Mouse (Mus musculus): ENCODE results near the gene Hrasls.

Gene Hrasls

DNA sequence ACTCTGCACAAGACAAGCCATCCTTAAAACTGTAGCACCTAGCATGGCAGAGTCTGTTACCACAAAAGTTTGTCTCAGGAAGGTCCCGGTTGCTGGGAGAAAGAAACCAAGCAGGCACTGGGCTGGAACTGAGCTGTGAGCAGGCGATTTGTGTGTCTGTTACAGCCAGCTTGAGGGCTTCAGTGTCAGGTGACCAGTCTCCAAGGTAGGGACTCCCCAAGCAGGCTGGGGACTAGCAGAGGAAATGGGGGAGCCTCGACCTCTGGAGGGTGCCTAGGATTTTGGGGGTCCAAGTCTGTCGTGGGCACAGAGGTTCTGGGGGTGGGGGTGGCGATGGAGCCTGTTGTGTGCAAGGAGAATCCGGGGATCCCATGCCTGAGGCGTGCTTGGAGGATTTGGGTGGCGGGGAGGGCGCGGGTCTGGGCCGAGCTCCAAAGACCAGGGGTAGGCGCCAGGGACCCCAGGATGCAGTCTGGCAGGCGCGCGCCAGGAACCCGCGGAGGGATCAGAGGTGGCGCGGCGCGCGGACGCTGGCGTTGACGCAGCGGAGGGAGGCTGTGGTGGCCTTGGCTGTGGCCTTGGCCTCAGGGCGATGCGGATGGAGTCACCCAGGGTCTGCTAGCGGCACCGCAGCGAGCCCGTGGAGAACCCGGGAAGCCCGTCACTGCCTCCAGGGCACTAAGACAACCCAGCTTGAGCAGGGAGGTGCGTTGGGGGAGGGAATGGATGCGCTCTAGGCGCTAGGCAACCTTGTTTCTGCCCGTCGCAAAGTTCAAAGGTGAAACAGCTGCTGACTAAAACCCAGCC, at the start of gene Hrasls:
Hrasls (plus strand) TSS at position 91 of the 807 bp plus-strand sequence.
- in situ Hi-C loops (cut with MboI, MseI) = loop anchor here in 1 of 2 experiments (10.0 kb wide), 1 partner anchor 1475 kb away; no protein-coding TSS in a partner anchor

DNA sequence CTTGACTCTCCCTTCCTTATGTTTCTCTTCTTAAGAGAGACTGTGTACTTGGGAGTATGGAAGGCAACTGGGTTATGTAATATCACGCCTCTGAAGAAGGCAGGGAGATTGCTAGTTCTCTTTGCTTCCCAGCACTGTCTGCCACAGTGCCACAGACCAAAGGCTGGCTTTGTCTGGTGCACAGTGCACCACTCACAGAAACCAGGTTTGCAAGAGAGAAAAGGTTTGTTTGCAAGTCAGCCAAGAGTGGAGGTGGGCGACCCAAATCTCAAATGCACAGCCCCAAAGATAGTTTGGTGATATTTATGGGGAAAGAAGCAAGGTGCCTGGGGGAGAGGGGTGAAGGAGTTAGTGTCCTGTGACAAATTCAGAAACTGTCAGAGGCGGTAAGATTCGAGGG, 47.2 kb upstream of the Hrasls start:
- in situ Hi-C loops (cut with MboI, MseI) = no loop called here

DNA sequence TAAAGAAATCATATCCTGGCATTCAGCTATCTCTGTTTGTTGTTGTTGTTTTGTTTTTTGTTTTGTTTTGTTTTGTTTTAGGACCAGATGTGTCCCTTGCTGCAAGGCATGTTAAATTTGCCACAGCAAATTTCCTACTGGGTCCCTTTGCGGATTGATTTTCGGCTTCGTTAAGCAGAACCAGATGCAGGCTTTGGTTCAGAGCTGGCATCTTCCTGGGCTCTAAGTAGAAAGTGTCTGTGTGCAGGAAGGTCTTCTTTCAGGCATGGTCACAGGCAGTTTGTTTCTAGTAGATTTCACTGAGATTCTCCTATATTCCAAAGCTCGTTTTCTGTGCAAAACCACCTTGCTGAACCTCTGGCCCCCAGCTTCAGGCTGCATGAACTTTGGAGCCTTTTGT, 42.4 kb upstream of the Hrasls start:
- in situ Hi-C loops (cut with MboI, MseI) = no loop called here

DNA sequence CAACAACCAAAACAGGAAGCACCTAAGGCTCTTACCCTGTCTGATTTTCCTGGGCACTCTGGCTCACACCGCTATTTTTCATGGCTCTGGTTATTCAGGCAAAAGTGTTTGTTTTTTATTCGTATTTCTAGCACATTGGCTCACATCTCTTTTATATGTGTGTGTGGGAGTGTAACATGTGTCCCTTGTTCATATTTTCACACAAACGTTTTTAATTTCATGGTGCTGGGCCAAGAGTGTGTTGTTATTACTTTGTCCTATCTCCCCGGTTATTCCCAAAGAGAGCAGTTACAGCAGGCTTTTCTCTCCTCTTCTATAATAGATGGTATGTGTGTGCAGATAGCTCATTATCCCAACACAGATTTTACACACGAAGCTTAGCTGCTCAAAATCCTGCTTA, 37.8 kb upstream of the Hrasls start:
- in situ Hi-C loops (cut with MboI, MseI) = no loop called here

DNA sequence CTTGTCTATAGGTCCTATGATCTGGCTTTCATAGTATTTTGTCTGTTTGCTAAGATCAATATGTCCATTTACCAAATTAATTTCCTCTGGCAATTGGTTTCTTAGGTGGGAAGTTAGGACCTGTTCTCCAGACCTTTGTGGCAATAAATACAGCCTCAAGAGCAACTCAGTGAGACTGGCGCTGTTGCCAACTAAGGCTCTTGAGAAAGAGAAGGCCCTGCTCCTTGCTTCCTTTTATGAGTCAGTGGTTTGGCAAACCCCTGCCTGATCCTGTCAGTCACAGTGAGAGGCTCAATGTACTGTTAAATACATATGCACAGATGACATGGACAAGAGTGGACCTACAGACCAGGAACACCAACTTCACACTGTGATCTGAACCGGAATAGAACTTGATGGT, 36.3 kb upstream of the Hrasls start:
- in situ Hi-C loops (cut with MboI, MseI) = no loop called here

DNA sequence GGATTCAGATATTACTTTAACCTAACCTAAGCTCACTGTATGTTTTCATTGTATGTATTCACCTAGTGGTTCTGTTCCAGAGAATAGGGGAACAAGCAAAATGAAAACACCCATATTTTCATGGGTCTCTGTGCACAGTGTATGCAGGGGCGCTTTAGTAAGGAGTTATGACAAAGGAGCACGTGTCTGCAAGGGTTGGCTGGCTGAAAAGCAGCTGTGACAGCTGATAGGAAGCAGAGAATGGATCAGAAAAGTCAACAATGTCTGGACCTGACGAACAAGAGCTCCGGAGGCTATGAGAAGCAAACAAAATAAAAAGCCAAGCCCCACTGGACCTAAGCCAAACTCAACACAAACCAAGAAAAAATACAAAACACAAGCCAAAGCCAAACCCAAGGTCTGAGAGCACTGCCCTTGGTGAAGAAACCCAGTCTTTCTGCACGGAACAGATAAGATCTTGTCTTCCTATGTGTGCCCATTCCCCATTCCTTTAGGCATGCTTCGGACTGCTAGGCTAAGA, 34.6 kb upstream of the Hrasls start:
- in situ Hi-C loops (cut with MboI, MseI) = no loop called here

DNA sequence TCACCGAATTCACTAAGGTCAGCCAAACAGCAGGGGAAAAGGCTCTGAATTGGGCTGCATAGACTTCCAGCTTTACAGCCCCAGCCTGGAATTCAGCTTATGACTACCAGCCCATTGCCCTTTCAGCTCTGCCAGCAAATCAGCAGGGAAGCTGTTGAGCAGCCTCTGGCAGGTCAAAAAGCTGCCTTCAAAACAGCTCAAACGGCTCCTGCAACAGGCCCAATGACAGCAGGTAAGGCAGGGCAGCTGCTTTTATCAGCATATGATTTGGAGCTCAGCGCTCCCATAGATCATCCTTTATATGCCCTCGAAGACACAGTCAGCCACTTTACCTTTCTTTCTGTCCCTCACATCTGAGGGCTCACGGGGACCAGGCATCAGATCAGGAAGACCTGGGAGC, 16.6 kb upstream of the Hrasls start:
- in situ Hi-C loops (cut with MboI, MseI) = loop anchor here in 1 of 2 experiments (5.0 kb wide), 1 partner anchor 46 kb away; no protein-coding TSS in a partner anchor

DNA sequence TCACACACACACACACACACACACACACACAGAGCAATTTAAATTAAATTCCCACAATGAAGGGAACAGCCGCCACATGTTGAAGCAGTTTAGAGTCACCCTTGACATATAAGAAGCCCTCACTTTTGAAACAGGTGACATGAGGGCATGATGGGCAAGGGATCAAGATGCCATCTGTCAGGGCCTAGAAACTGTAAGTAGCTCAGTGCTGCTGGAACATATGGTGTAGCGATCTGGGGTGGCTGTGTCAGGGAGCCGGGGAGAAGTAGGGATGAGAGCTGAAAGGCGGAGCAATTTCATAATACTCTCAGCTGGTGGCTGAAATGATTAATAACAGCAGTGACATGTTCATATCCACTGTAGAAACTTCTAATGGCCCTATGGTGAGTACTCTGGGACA, 15.5 kb upstream of the Hrasls start:
- in situ Hi-C loops (cut with MboI, MseI) = loop anchor here in 1 of 2 experiments (5.0 kb wide), 1 partner anchor 47 kb away; no protein-coding TSS in a partner anchor

DNA sequence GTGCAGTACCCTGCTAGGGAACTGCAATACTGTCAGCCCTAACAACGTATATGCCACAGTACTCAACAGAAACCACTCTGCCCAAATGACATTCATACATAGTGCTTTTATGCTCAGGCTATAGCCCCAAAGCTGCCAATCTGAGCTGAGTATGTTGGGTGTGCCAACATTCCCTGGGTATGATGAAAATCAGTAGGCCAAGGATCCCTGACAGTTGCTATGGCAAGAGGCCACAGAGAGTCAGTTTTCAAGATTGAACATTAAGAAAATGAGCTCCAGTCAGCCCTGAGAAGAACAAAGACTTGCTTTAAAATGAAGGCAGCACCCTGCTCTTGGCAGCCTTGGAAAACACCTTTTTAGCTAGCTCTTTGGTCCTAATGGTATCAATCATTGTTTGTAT, 14.3 kb upstream of the Hrasls start:
- in situ Hi-C loops (cut with MboI, MseI) = no loop called here

DNA sequence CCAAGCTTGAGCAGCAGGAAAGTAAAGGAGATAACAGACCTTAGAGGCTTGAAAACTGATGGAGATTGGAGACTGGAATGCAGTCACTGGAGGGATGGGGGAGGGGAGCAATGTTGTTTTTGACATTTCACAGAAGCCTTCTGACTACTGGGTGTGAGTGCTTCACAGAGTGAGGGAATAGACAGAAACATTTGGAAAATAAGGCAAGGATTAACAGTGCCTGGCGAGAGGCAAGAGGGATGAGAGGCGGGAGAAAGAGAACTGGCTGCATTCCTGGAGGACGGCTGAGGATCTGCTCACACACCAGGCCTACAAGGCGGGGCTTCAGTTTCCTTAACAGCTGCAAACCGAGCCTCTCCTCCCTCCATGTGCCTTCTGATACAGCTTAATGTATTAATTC, 11.0 kb upstream of the Hrasls start:
- in situ Hi-C loops (cut with MboI, MseI) = no loop called here

DNA sequence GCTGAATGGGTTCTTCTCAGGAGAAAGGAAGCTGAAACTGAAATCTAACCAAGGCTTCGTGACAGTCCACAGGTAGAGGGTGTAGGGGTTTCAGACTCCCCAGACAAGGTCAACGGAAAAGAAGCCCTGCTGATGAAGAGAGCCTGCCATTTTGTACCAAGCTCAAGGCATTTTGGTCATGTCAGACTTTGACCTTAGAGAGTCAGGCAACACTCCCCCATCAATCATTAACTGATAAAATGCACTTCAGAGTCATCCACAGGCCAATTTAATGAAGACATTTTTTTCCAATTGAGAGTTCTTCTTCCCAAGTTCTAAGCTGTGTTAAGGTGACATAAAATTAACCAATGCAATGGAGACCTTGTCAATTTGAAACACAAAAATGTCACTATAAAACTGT, 8.3 kb upstream of the Hrasls start:
- in situ Hi-C loops (cut with MboI, MseI) = loop anchor here in 1 of 2 experiments (10.0 kb wide), 1 partner anchor 1466 kb away; no protein-coding TSS in a partner anchor

DNA sequence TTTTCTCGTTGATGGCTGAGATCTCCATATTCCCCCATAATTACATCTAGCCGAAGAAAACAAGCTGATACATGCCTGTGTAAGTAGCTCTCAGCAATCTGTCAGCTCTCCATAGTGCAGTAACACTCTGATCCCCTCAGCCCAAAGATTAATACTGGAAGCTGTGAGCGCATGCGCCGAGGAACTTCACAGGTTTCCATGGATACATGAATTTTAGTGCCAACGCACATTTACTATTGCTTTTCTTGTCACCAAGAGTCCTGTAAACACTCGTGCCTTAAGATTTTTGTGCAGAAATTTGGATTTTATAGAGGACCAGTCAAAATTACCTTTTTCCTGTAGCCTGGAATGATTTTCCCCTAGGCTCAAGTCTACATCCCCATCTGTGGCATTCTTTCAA, 4.6 kb upstream of the Hrasls start:
- in situ Hi-C loops (cut with MboI, MseI) = loop anchor here in 1 of 2 experiments (10.0 kb wide), 1 partner anchor 1470 kb away; no protein-coding TSS in a partner anchor

DNA sequence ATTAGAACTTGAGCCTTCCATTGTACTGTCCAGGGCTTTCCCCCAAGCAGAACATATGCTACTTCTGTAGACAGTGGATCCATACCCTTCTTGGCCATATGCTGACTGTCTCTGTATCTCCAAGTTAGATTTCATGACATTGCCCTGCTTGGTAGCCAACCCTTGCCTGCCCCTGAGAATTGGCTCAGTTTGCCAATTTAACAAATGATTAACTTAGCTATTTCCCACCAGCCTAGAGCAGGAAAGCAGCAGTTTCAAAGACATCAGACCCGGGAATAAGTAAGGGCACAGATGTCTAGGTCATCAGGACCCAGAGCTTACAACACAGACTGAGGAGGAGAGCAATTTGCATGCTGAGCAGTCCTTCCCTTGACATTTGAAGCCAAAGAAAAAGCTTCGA, 3.9 kb upstream of the Hrasls start:
- in situ Hi-C loops (cut with MboI, MseI) = loop anchor here in 1 of 2 experiments (10.0 kb wide), 1 partner anchor 1471 kb away; no protein-coding TSS in a partner anchor

DNA sequence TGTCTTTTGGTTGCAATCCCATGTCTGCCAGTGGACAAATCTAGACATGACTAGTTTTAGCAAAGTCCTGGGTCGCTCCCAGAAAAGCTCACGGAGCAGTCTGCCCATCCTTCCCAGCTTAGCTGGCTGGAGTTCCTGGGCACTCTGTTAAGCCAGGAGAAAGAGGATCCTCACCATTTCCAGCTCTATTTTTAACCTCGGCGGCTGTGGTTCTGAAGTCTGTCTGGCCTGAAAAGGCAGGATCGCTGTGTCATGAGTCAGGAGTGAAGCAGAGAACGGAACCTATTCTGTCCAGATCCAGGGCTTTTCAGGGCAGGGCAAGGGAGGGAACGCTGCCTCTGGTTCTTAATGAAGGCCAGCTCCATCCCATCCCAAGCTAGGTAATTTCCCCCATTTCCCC, 654 bp upstream of the Hrasls start:
- in situ Hi-C loops (cut with MboI, MseI) = loop anchor here in 1 of 2 experiments (10.0 kb wide), 1 partner anchor 1474 kb away; no protein-coding TSS in a partner anchor

DNA sequence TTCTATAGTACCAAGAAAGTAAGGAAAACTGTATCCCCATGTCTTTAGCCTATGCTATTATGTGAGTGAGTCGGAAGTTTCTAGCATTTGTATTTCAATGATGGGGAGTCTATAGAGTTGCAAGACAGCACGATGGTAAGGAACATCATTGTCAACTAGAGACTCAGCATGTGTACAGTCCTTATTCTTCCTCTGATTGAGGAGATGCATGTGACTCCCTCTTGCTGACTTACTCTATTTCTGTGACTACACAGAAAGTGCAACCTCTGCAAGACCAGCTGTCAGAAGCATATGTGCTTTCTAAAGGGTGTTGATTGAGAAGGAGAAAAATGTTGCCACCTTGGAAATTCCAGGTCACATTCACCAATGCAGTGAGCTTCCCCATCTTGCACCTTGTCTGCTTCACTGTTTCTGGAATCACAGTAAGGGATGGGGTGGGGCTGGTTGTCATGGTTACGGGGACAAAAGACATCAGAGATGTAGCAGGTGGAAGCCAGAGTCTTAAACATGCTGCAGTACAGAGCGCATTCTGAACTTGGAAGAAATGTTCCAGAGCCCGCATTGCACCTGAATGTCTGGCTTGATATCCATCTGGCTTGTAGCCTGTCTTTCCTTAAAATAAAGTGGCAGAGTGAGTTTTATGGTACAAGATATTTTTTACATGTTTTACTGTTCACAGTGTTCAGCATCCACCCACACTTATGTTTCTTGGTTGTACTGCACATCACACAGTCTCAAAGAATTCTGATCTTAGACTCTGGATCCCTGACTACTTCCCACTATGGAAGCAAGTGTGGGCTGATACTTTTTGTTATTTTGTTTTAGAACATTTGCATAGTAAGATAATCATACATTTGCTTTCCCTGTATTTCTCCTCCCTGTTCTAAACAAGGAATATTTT, 7.2 kb downstream of the Hrasls start:
- in situ Hi-C loops (cut with MboI, MseI) = no loop called here

DNA sequence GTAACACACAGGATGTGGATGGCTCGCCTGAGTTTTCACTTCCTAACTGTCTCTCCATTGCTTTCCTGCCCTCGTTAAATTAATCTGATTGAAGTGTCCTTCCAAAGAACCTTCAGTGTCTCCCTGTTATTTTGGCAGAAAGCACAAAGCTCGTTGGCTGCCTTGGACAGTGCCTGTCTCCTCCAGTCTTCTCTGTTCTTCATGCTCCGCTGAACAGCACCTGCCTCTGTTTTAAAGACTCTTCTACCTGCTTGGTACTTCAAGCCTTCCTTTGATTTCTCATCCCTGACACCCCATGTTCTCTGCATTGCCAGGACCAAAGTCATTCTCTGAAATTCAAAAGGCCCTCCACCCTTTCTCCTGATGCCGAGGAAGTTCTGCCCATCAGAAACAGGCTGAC, 26.5 kb downstream of the Hrasls start:
- in situ Hi-C loops (cut with MboI, MseI) = no loop called here

DNA sequence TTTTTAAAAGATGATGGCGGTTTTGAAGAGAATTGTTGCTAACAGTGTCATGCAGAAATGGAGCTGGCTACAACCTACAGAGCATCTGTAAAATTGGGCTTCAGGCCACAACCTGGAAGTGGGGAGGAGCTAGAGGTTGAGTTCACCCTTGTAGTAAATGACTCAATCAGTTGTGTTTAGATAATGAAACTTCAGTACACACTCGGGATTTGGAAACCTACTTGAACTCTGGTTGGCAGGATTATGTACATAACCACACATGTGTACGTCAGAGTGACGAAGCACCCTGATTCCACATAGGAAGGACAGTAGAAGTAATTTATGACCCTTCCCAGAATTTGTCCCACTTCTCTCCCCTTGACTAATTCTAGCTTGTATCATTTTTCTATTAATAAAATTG, 44.8 kb downstream of the Hrasls start:
- in situ Hi-C loops (cut with MboI, MseI) = no loop called here

Measured in T-helper 17 cell (primary cell).